Mouse (Mus musculus) heart, embryonic 14.5 days (tissue): ENCODE measurements around the gene Dhx40. TPM values are rescaled to one million over a fixed set of nuclear protein-coding genes. Genes with fewer than 3 reads are reported as not detected.
A peak's percentile ranks its signal among the peaks of the same experiment; 100 is the strongest.

Experiments
- ATAC-seq: fragments of 200-750 bp; cut with Nextera tagmentation; 2 replicates; pipeline ENCODE4 v1.8.0; 2017; ENCODE audit warnings: low read depth, moderate TSS enrichment; ENCODE audit not compliant: insufficient number of reproducible peaks, insufficient read depth, low FRiP score
- H3K27ac ChIP-seq, 2 experiments: fragments of 200-500 bp in 1 of 2; fragments of 300-500 bp in 1 of 2; sonication (generic) in 1 of 2; replicated peaks in 1 of 2; 2 replicates each; pipeline ENCODE4 v1.5.1; 2012 to 2014; ENCODE audit warnings: low read depth in 2 of 2, low read length in 2 of 2, control low read depth in 1 of 2, mild to moderate bottlenecking in 1 of 2, mixed read lengths in 1 of 2; ENCODE audit not compliant: control insufficient read depth in 1 of 2, insufficient read depth in 1 of 2
- H3K27me3 ChIP-seq: fragments of 300-500 bp; sonication (generic); 2 replicates; pipeline ENCODE4 v1.6.1; 2014; ENCODE audit warnings: mild to moderate bottlenecking, low read length, control low read depth; ENCODE audit not compliant: control insufficient read depth, insufficient read depth
- H3K36me3 ChIP-seq: fragments of 300-500 bp; sonication (generic); 2 replicates; pipeline ENCODE4 v1.6.1; 2014; ENCODE audit warnings: mild to moderate bottlenecking, control low read depth, low read length, mixed read lengths; ENCODE audit not compliant: control insufficient read depth, insufficient read depth
- H3K4me1 ChIP-seq, 2 experiments: fragments of 200-500 bp in 1 of 2; fragments of 300-500 bp in 1 of 2; sonication (generic) in 1 of 2; 2 replicates each; pipeline ENCODE4 v1.6.1; 2012 to 2014; ENCODE audit warnings: low read length in 2 of 2, control low read depth in 1 of 2, mixed read lengths in 1 of 2; ENCODE audit not compliant: control insufficient read depth in 2 of 2, insufficient read depth in 2 of 2
- H3K4me2 ChIP-seq: fragments of 300-500 bp; sonication (generic); 2 replicates; pipeline ENCODE4 v1.6.1; 2014; ENCODE audit warnings: mild to moderate bottlenecking, low read length
- H3K4me3 ChIP-seq, 2 experiments: fragments of 200-500 bp in 1 of 2; fragments of 300-500 bp in 1 of 2; sonication (generic) in 1 of 2; 2 replicates each; pipeline ENCODE4 v1.5.1; 2012 to 2014; ENCODE audit warnings: low read length in 2 of 2, mild to moderate bottlenecking in 2 of 2, control low read depth in 1 of 2, low read depth in 1 of 2, moderate library complexity in 1 of 2; ENCODE audit not compliant: control insufficient read depth in 1 of 2, insufficient read depth in 1 of 2
- H3K9ac ChIP-seq: fragments of 300-500 bp; sonication (generic); 2 replicates; pipeline ENCODE4 v1.6.1; 2014; ENCODE audit warnings: mild to moderate bottlenecking, low read length
- H3K9me3 ChIP-seq: fragments of 300-500 bp; sonication (generic); 2 replicates; pipeline ENCODE4 v1.6.1; 2016; ENCODE audit warnings: low read length, control low read depth; ENCODE audit not compliant: control insufficient read depth
- WGBS: fragments of 180-500 bp; shearing (Covaris S2); extraction: QIAGEN DNeasy Blood & Tissue Kit; methylation state at CpG from one replicate; pipeline ENCODE4 v1.1.7; 2014; 5-methylcytosine and 5-hydroxymethylcytosine counted together
- polyA plus RNA-seq: library from polyadenylated mRNA; unstranded; fragments of >200 nt; fragmentation: Nextera tagmentation; extraction: Ambion mirVana; gene quantifications from 2 replicates; pipeline ENCODE4 v1.2.1, GENCODE M21; 2014

The Dhx40 gene
- 17.0 and 17.9 TPM in 2 replicates for polyA plus RNA-seq

- Histone ChIP-seq H3K9ac (peak within 1 kb of the TSS; percentile 72), H3K36me3 (peaks cover 27% of the 10 kb centered on the region), H3K4me1 (peaks cover 3 to 6% of the 10 kb centered on the region in 2 experiments), H3K4me2 (peak within 1 kb of the TSS; percentile 89), H3K4me3 (peak within 1 kb of the TSS; percentile 94 to 95), H3K27me3 (no peaks in the 10 kb centered on the region), H3K9me3 (no peaks in the 10 kb centered on the region), H3K27ac (peak within 1 kb of the TSS; percentile 32 to 70)
- peak; percentile 95 for ATAC-seq
- WGBS = 6% methylated on average over 32 of the region's 40 CpGs
Observed at GRCm38 (mm10) chr11:86807505-86807989, at the start of gene Dhx40. TSS of gene Dhx40 (minus strand) at chr11:86807746.

GRCm38 (mm10) chr11:86855639-86856425, 48.3 kb upstream of the Dhx40 start:
- Histone ChIP-seq H3K4me3 (no peak overlapping the region), H3K4me1 (no peaks in the 10 kb centered on the region), H3K9me3 (no peaks in the 10 kb centered on the region), H3K36me3 (no peaks in the 10 kb centered on the region), H3K4me2 (no peak overlapping the region), H3K9ac (no peak overlapping the region), H3K27ac (no peak overlapping the region), H3K27me3 (no peaks in the 10 kb centered on the region)
- 76% methylated on average over 12 of the region's 12 CpGs for WGBS
- no peak for ATAC-seq

- Histone ChIP-seq H3K4me1 (no peaks in the 10 kb centered on the region), H3K27ac (no peak overlapping the region), H3K9ac (no peak overlapping the region), H3K27me3 (no peaks in the 10 kb centered on the region), H3K9me3 (no peaks in the 10 kb centered on the region), H3K36me3 (no peaks in the 10 kb centered on the region), H3K4me3 (no peak overlapping the region), H3K4me2 (no peak overlapping the region)
- 77% methylated on average over 3 of the region's 3 CpGs for WGBS
- no peak for ATAC-seq
Observed at GRCm38 (mm10) chr11:86853081-86853480, 45.5 kb upstream of the Dhx40 start.

GRCm38 (mm10) chr11:86852534-86853054, 45.0 kb upstream of the Dhx40 start:
- no peak overlapping the region for H3K4me3 ChIP-seq
- no peaks in the 10 kb centered on the region for H3K36me3 ChIP-seq
- 61% methylated on average over 13 of the region's 13 CpGs for WGBS
- H3K4me2 ChIP-seq = no peak overlapping the region
- no peak overlapping the region for H3K9ac ChIP-seq
- no peaks in the 10 kb centered on the region for H3K4me1 ChIP-seq
- no peaks in the 10 kb centered on the region for H3K27me3 ChIP-seq
- no peaks in the 10 kb centered on the region for H3K9me3 ChIP-seq
- no peak for ATAC-seq
- H3K27ac ChIP-seq = no peak overlapping the region

GRCm38 (mm10) chr11:86851714-86852533, 44.4 kb upstream of the Dhx40 start:
- Histone ChIP-seq H3K9ac (no peak overlapping the region), H3K27ac (no peak overlapping the region), H3K36me3 (no peaks in the 10 kb centered on the region), H3K9me3 (no peaks in the 10 kb centered on the region), H3K4me1 (no peaks in the 10 kb centered on the region), H3K27me3 (no peaks in the 10 kb centered on the region), H3K4me3 (no peak overlapping the region), H3K4me2 (no peak overlapping the region)
- ATAC-seq = no peak
- WGBS = 40% methylated on average over 7 of the region's 7 CpGs

- Histone ChIP-seq H3K4me1 (no peaks in the 10 kb centered on the region), H3K36me3 (no peaks in the 10 kb centered on the region), H3K9me3 (no peaks in the 10 kb centered on the region), H3K4me2 (no peak overlapping the region), H3K9ac (no peak overlapping the region), H3K4me3 (no peak overlapping the region), H3K27ac (no peak overlapping the region), H3K27me3 (no peaks in the 10 kb centered on the region)
- ATAC-seq = no peak
- 65% methylated on average over 7 of the region's 7 CpGs for WGBS
Observed at GRCm38 (mm10) chr11:86851234-86851671, 43.7 kb upstream of the Dhx40 start.

GRCm38 (mm10) chr11:86843831-86844230, 36.3 kb upstream of the Dhx40 start:
- WGBS = 78% methylated on average over 5 of the region's 5 CpGs
- H3K27me3 ChIP-seq = no peaks in the 10 kb centered on the region
- ATAC-seq = no peak

More at GRCm38 (mm10) chr11:86843831-86844230, 36.3 kb upstream of the Dhx40 start:
- Histone ChIP-seq H3K9me3 (no peaks in the 10 kb centered on the region), H3K4me2 (no peak overlapping the region), H3K27ac (no peak overlapping the region), H3K4me1 (peaks cover 6 to 29% of the 10 kb centered on the region in 2 experiments), H3K9ac (no peak overlapping the region), H3K36me3 (no peaks in the 10 kb centered on the region), H3K4me3 (no peak overlapping the region)
